Mouse (Mus musculus): Measurements from ENCODE around the gene AI661453.

DNA sequence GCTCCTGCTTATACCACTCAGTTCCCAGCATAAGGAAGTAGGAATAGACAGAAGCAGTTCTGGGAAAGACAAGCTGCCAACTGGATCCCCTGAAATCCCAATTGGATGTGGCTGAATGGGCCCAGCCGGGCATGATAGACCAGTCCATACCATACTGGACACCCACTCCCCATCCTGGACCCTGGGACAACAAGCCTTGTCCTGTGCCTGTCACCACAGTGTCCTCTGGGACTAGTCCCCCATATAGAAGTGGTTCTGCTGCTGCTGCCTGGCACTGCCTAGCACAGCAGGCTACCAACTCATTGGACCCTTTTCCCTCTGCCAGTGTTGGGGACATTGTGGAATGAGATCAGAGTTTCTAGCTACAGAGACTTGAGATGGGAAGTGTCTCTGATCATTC, 69.6 kb downstream of the AI661453 start:
- TF ChIP-seq ZNF384 (IDR thresholded peaks at IDR 0.05; ENCODE audit: low read depth, low read length) (no peak), ZC3H11A (IDR thresholded peaks at IDR 0.05; ENCODE audit: borderline replicate concordance, low read depth, low read length) (no peak)
